Mouse (Mus musculus) forebrain, postnatal 0 days (tissue): ENCODE measurements around the gene Exosc9. TPM values are rescaled to one million over a fixed set of nuclear protein-coding genes. Genes with fewer than 3 reads are reported as not detected.

ENCODE experiments used
- ATAC-seq: fragments of 200-750 bp; cut with Nextera tagmentation; 2 replicates; pipeline ENCODE4 v1.8.0; 2017; ENCODE audit warnings: mild to moderate bottlenecking, moderate library complexity
- DNase-seq: peaks from one replicate; pipeline ENCODE4 v3.0.0-alpha.2; 2015
- H3K27ac ChIP-seq: fragments of 300-500 bp; sonication (generic); 2 replicates; pipeline ENCODE4 v1.5.1; 2014; ENCODE audit warnings: low read depth, mild to moderate bottlenecking, antibody characterized with exemption, low read length, moderate library complexity, mixed read lengths
- H3K27me3 ChIP-seq: fragments of 300-500 bp; sonication (generic); 2 replicates; pipeline ENCODE4 v1.6.1; 2014; ENCODE audit warnings: mild to moderate bottlenecking, low read length, mixed read lengths; ENCODE audit not compliant: insufficient read depth
- H3K36me3 ChIP-seq: fragments of 300-500 bp; sonication (generic); 2 replicates; pipeline ENCODE4 v1.6.1; 2014; ENCODE audit warnings: mild to moderate bottlenecking, moderate library complexity; ENCODE audit not compliant: insufficient read depth
- H3K4me1 ChIP-seq: fragments of 300-500 bp; sonication (generic); 2 replicates; pipeline ENCODE4 v1.6.1; 2014; ENCODE audit warnings: antibody characterized with exemption; ENCODE audit not compliant: insufficient read depth
- H3K4me2 ChIP-seq: fragments of 300-500 bp; sonication (generic); 2 replicates; pipeline ENCODE4 v1.6.1; 2014; ENCODE audit warnings: low read depth, mild to moderate bottlenecking, moderate library complexity
- H3K4me3 ChIP-seq: fragments of 300-500 bp; sonication (generic); 2 replicates; pipeline ENCODE4 v1.5.1; 2014; ENCODE audit warnings: low read depth, low read length, mixed read lengths
- H3K9ac ChIP-seq: fragments of 300-500 bp; sonication (generic); 2 replicates; pipeline ENCODE4 v1.6.1; 2014; ENCODE audit warnings: mild to moderate bottlenecking
- H3K9me3 ChIP-seq: fragments of 300-500 bp; sonication (generic); 2 replicates; pipeline ENCODE4 v1.6.1; 2016; ENCODE audit warnings: low read length
- CTCF ChIP-seq: sonication (generic); IDR thresholded peaks from 2 replicates; pipeline ENCODE4 v1.5.1; 2016; ENCODE audit warnings: antibody characterized with exemption, control low read depth, low read depth
- WGBS: fragments of 180-500 bp; shearing (Covaris S2); extraction: QIAGEN DNeasy Blood & Tissue Kit; methylation state at CpG from one replicate; pipeline ENCODE4 v1.1.7; 2014; 5-methylcytosine and 5-hydroxymethylcytosine counted together
- polyA plus RNA-seq: library from polyadenylated mRNA; unstranded; fragments of >200 nt; fragmentation: Nextera tagmentation; extraction: Ambion mirVana; gene quantifications from 2 replicates; pipeline ENCODE4 v1.2.1, GENCODE M21; 2015
- total RNA-seq: library from RNA; depleted of rRNA; stranded (reverse); fragments of >200 nt; gene quantifications from 2 replicates; pipeline ENCODE4 v1.2.3, GENCODE M21; 2014

The Exosc9 gene
- total and polyA plus RNA-seq, 2 experiments from 2014 or later: 76.9 to 78.0 TPM

DNA sequence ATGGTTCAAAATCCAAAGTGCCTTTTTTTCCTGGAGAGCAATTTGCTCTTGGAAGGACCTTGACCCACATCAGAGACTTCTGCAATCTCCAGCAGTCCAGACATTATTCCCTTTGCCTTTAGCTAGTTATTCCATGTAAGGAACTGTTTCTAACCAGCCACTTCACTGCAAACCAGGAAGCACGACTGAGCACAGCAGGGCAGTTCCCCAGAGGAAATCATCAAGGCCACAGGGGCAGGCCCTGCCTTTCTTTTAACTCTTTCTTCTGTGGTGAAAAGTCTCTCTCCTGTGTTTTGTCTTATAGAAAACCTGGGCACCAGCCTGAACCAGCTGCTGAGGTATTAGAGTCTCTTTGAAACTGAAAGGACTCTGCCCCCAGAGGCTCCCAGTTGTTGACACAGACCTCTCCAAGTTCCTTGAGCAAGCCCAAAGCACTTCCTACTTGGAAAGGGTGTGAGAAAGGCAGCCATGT, 19.2 kb upstream of the Exosc9 start:
- Histone ChIP-seq H3K27me3 (no peaks in the 10 kb centered on the region), H3K4me1 (0 out of 2 replicates have a peak, but pooled peaks cover 4% of the 10 kb centered on the region), H3K9me3 (no peaks in the 10 kb centered on the region), H3K4me2 (no peak overlapping the region), H3K9ac (no peak overlapping the region), H3K36me3 (no peaks in the 10 kb centered on the region), H3K4me3 (no peak overlapping the region), H3K27ac (no peak overlapping the region)
- 6% methylated on average over 1 of the region's 1 CpGs for WGBS
- DNase-seq (no peak), ATAC-seq (no peak)
- no peak for TF ChIP-seq CTCF

DNA sequence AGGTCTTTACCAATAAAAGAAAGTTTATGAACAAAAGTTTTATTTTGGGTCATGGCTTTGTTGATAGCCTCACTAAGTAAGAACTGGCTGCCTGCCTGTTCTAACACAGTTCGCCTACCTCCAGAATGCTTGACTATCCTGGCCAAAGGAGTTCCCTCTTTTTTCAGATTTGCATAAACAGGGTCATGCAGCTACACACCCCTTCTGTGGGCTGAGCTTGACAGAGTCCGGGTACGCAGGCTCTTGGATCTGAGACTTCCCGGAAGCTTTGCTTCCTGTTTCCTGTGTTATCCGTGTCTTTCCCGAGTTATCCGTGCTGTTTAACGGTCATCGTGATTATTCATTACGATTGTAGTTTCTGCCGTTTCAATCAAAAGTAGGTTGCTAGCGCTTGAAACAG, 16.4 kb upstream of the Exosc9 start:
- H3K9me3 ChIP-seq: no peaks in the 10 kb centered on the region
- no peak overlapping the region for H3K4me3 ChIP-seq
- H3K9ac ChIP-seq: no peak overlapping the region
- DNase-seq (no peak), ATAC-seq (no peak)
- H3K27ac ChIP-seq: no peak overlapping the region
- 90% methylated on average over 12 of the region's 12 CpGs for WGBS
- H3K4me1 ChIP-seq: 0 out of 2 replicates have a peak, but pooled peaks cover 4% of the 10 kb centered on the region
- no peak overlapping the region for H3K4me2 ChIP-seq
- H3K27me3 ChIP-seq: no peaks in the 10 kb centered on the region; the same call in 1 of the 2 replicates
- no peak for TF ChIP-seq CTCF
- H3K36me3 ChIP-seq: no peaks in the 10 kb centered on the region

- Histone ChIP-seq H3K9me3 (no peaks in the 10 kb centered on the region), H3K27ac (no peak overlapping the region), H3K4me2 (no peak overlapping the region), H3K36me3 (no peaks in the 10 kb centered on the region), H3K27me3 (no peaks in the 10 kb centered on the region; the same call in 1 of the 2 replicates), H3K4me3 (no peak overlapping the region), H3K4me1 (no peaks in the 10 kb centered on the region), H3K9ac (no peak overlapping the region)
- TF ChIP-seq CTCF: no peak
- WGBS: 88% methylated on average over 4 of the region's 4 CpGs
- no peak for ATAC-seq
- DNase-seq: no peak
These were observed 14.5 kb upstream of the Exosc9 start for GRCm38 (mm10) chr3:36537701-36538470.

DNA sequence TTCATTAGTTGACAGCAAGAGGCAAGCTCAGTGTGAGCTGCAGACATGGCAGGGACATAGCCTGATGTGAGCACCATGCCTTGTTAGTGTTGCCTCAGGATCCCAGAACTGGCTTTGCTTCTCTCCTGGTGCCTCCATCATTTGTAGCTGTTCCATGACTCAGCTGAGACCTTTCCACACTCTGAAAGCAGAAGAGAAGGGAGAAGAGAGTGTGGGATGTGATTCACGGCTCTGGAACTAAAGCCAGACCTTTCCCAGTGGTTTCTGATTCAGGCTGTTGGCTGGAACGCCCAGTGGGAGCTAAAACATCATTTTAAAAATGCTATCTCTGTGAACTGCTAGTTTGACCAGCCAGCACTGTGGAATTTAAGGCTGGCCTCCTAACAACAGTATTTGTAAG, 11.7 kb upstream of the Exosc9 start:
- H3K4me1 ChIP-seq: no peaks in the 10 kb centered on the region
- no peak overlapping the region for H3K27ac ChIP-seq
- no peaks in the 10 kb centered on the region for H3K36me3 ChIP-seq
- H3K27me3 ChIP-seq: no peaks in the 10 kb centered on the region; the same call in 1 of the 2 replicates
- no peak overlapping the region for H3K4me3 ChIP-seq
- H3K9me3 ChIP-seq: no peaks in the 10 kb centered on the region
- DNase-seq (no peak), ATAC-seq (no peak)
- no peak overlapping the region for H3K4me2 ChIP-seq
- TF ChIP-seq CTCF: no peak
- 64% methylated on average over 2 of the region's 2 CpGs for WGBS
- no peak overlapping the region for H3K9ac ChIP-seq

DNA sequence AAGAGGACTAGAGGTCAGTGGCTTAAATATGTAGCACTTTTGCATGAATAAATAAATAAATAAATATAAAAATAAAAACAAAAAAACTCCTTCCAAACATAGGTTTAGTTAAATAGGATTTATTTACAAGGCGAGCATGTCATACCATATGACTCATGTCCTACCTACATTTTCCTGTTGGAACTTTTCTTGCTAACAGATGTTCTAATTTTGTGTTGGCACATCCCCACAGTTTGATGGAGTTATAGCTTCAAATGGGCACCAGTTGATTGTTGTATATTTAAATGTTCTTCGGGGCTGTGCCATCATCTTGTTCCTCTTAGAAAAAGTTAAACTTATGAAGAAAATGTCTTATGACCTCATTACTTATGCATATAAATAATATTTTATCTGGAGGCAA, 11.0 kb upstream of the Exosc9 start:
- Histone ChIP-seq H3K27me3 (no peaks in the 10 kb centered on the region; the same call in 1 of the 2 replicates), H3K4me2 (no peak overlapping the region), H3K4me3 (no peak overlapping the region), H3K27ac (no peak overlapping the region), H3K9me3 (no peaks in the 10 kb centered on the region), H3K9ac (no peak overlapping the region), H3K36me3 (no peaks in the 10 kb centered on the region), H3K4me1 (no peaks in the 10 kb centered on the region)
- ATAC-seq: no peak
- DNase-seq: no peak
- 92% methylated on average over 2 of the region's 2 CpGs for WGBS
- no peak for TF ChIP-seq CTCF

DNA sequence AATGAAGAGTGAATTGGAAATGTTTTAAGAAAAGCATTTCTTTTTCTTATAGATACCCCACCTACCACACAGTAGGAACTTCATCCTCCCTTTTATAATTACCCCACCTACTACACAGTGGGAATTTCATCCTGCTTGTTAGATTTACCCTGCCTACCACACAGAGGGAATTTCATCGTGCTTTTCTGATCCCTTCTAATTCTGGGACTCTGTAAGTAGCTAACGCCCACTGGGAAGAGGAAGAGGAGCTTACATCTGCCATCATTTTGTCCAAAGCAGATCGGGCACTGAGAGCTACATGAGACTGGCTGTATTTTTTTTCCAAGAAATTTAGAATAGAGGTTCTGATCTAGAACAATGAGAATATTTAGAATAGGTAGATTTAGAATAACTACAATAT, 7.4 kb upstream of the Exosc9 start:
- WGBS: 79% methylated on average over 3 of the region's 3 CpGs
- H3K36me3 ChIP-seq: no peaks in the 10 kb centered on the region
- DNase-seq: no peak
- no peaks in the 10 kb centered on the region for H3K9me3 ChIP-seq
- ATAC-seq: no peak
- no peaks in the 10 kb centered on the region; the same call in 1 of the 2 replicates for H3K27me3 ChIP-seq
- no peak overlapping the region for H3K4me3 ChIP-seq
- no peak for TF ChIP-seq CTCF
- no peaks in the 10 kb centered on the region for H3K4me1 ChIP-seq
- H3K27ac ChIP-seq: no peak overlapping the region
- H3K4me2 ChIP-seq: no peak overlapping the region
- H3K9ac ChIP-seq: no peak overlapping the region

GRCm38 (mm10) chr3:36551343-36551742, 1.1 kb upstream of the Exosc9 start:
- TF ChIP-seq CTCF: no peak
- Histone ChIP-seq H3K36me3 (peaks cover 19% of the 10 kb centered on the region), H3K4me3 (peak overlapping the region; percentile 78), H3K27me3 (no peaks in the 10 kb centered on the region), H3K27ac (peak overlapping the region; percentile 78; the same call in 1 of the 2 replicates), H3K4me1 (peaks cover 14% of the 10 kb centered on the region), H3K9me3 (no peaks in the 10 kb centered on the region), H3K4me2 (peak overlapping the region; percentile 75), H3K9ac (peak overlapping the region; percentile 71)
- WGBS: 3% methylated on average over 9 of the region's 9 CpGs
- ATAC-seq (peak; percentile 40), DNase-seq (peak; percentile 32)
